Comparison of ENCODE assay signal across 8 mouse cellular contexts in the genomic region with DNA sequence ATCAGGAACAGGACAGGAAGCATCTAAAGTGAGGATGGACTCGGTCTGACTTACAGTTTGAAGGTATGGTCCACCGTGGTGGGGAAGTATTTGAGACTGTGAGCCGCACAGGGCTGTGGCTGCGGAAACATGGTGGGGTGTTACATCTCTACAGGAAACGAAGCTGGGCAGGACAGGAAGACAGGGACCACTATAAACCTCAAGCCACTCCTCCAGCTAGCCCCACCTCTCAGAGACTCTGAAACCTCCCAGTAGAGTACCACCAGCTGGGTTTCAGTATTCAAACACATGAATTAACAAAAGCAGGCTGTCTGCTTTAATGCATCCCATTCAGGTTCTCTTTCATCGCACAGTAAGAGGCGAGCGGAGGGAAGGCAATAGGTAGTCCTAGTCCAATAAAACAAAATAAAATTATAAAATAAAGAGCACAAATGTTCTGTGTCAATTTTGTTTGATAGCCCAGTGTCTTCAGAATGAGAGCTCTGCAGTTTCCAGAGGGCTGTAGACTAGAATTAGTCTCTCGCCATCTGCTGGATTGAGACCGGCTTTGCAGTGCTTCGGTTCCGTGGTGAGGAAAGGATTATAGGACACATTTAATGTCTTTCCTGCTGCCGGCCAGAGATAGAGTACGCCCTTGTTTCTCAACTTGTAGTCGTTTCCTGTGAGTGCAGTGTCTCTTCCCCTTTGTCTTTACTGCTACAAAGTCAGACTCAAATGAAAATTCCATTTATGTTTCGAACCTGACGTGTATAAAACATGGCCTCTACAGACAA.
DNase-seq lines count a peak whose midpoint lies in the region; ATAC-seq and TF ChIP-seq lines count a peak whose summit lies in the region.

No protein-coding gene starts in this region.

- no peak overlapping the region for H3K27ac ChIP-seq in bone marrow macrophage, adult 2 months (ENCODE audit: insufficient read depth, low read depth, low read length)
- 0 out of 2 replicates have a peak overlapping the region, but pooled peaks have one; percentile 25 for H3K27ac ChIP-seq in hindbrain, embryonic 10.5 days
- H3K27ac ChIP-seq in lung, embryonic 16.5 days (ENCODE audit: low read length): peak overlapping the region; percentile 13; the same call in 1 of the 2 replicates

- no peak overlapping the region for H3K4me3 ChIP-seq in E14TG2a.4 (replicated peaks; ENCODE audit: low read length)
- peak overlapping the region; percentile 15 for H3K4me3 ChIP-seq in bone marrow macrophage, adult 2 months (ENCODE audit: insufficient read depth, low read length)
- 0 out of 2 replicates have a peak overlapping the region, but pooled peaks have one; percentile 11 for H3K4me3 ChIP-seq in hindbrain, embryonic 10.5 days
- H3K4me3 ChIP-seq in lung, embryonic 16.5 days (ENCODE audit: low read length): peak overlapping the region; percentile 5; the same call in 1 of the 2 replicates

- H3K4me2 ChIP-seq in lung, embryonic 16.5 days (ENCODE audit: low read depth, low read length): peak overlapping the region; percentile 18

- 36% methylated on average over 17 of the region's 17 CpGs for WGBS in hindbrain, embryonic 10.5 days
- 28% methylated on average over 17 of the region's 17 CpGs for WGBS in lung, embryonic 16.5 days

- no peak overlapping the region for H3K9ac ChIP-seq in lung, embryonic 16.5 days (ENCODE audit: low read length)

- DNase-seq in hindbrain, embryonic 10.5 days (ENCODE audit: low spot score): peak; percentile 47
- peak; percentile 37 for DNase-seq in layer of hippocampus, adult 9-10 months (ENCODE audit: low spot score)
- DNase-seq in ovary, postnatal 14 days (ENCODE audit: low spot score): peak; percentile 21
- peak; percentile 32 to 49 for DNase-seq in thymus, postnatal 10 days (ENCODE audit: low spot score in 2 of 2)

- H3K4me1 ChIP-seq in E14TG2a.4 (replicated peaks; ENCODE audit: low read depth, low read length): peaks cover 21% of the 10 kb centered on the region
- H3K4me1 ChIP-seq in bone marrow macrophage, adult 2 months (ENCODE audit: control insufficient read depth, insufficient read depth, low read length): no peaks in the 10 kb centered on the region
- no peaks in the 10 kb centered on the region; the same call in 1 of the 2 replicates for H3K4me1 ChIP-seq in hindbrain, embryonic 10.5 days (replicated peaks)
- 0 out of 2 replicates have a peak, but pooled peaks cover 3% of the 10 kb centered on the region for H3K4me1 ChIP-seq in lung, embryonic 16.5 days (replicated peaks; ENCODE audit: control insufficient read depth, insufficient read depth, low read length)

- no peaks in the 10 kb centered on the region for H3K27me3 ChIP-seq in E14TG2a.4 (ENCODE audit: insufficient read depth, low read length)
- H3K27me3 ChIP-seq in hindbrain, embryonic 10.5 days (ENCODE audit: insufficient read depth, poor library complexity, severe bottlenecking): no peaks in the 10 kb centered on the region
- no peaks in the 10 kb centered on the region for H3K27me3 ChIP-seq in lung, embryonic 16.5 days (ENCODE audit: control insufficient read depth, insufficient read depth, low read depth, low read length)

- no peak for TF ChIP-seq POLR2A in bone marrow macrophage, adult 2 months (IDR thresholded peaks at IDR 0.05; ENCODE audit: borderline replicate concordance, low read depth, low read length)

- no peaks in the 10 kb centered on the region for H3K9me3 ChIP-seq in E14TG2a.4 (ENCODE audit: low read length)
- H3K9me3 ChIP-seq in hindbrain, embryonic 10.5 days: no peaks in the 10 kb centered on the region
- no peaks in the 10 kb centered on the region for H3K9me3 ChIP-seq in lung, embryonic 16.5 days (ENCODE audit: control insufficient read depth, low read length)

- ATAC-seq in erythroblast, adult 5-6 weeks (replicated peaks; ENCODE audit: low FRiP score, poor library complexity, severe bottlenecking): peak; percentile 79
- peak; percentile 67 for ATAC-seq in lung, embryonic 16.5 days (ENCODE audit: low read depth)

- H3K36me3 ChIP-seq in E14TG2a.4 (ENCODE audit: insufficient read depth, low read length): no peaks in the 10 kb centered on the region
- H3K36me3 ChIP-seq in hindbrain, embryonic 10.5 days: no peaks in the 10 kb centered on the region
- no peaks in the 10 kb centered on the region for H3K36me3 ChIP-seq in lung, embryonic 16.5 days (ENCODE audit: control insufficient read depth, insufficient read depth, low read length)

- TF ChIP-seq CTCF in E14TG2a.4 (conservative IDR thresholded peaks at IDR 0.05; ENCODE audit: low read length): peak; percentile 45
- TF ChIP-seq CTCF in bone marrow macrophage, adult 2 months (IDR thresholded peaks at IDR 0.05; ENCODE audit: low read depth, low read length): no peak
